In genomic region chr3:148676025-148676424, GRCm38 (mm10) we compare ENCODE assay signal across 14 mouse cellular contexts.
DNase-seq lines count a peak whose midpoint lies in the region; ATAC-seq and TF ChIP-seq lines count a peak whose summit lies in the region.
"Had no signal": no experiment of that assay in that cellular context is flagged by ENCODE, and none has a peak within 500 bp of the region (broad histone marks: within the 10 kb centered on the region; RNA-seq: fewer than 3 reads in every experiment).

No protein-coding gene starts in this region.

- no peak for TF ChIP-seq POLR2A in CH12.LX (IDR thresholded peaks at IDR 0.05; ENCODE audit: low read depth, low read length)

- no peak for TF ChIP-seq EP300 in CH12.LX (IDR thresholded peaks at IDR 0.05; ENCODE audit: low read length)

- H3K4me1 ChIP-seq in forebrain, postnatal 0 days (ENCODE audit: insufficient read depth), result no peaks in the 10 kb centered on the region
- H3K4me1 ChIP-seq in forebrain, embryonic 10.5 days, result no peaks in the 10 kb centered on the region
- H3K4me1 ChIP-seq in CH12.LX (ENCODE audit: control insufficient read depth in 1 of 2, insufficient read depth in 2 of 2), result peaks cover 0 to 6% of the 10 kb centered on the region in 2 experiments; a peak in 2 of 4 replicates
- H3K4me1 ChIP-seq: liver, embryonic 12.5 days; neural tube, embryonic 15.5 days had no signal

- no peak overlapping the region for H3K9ac ChIP-seq in forebrain, postnatal 0 days
- H3K9ac ChIP-seq in CH12.LX (ENCODE audit: insufficient read depth, low read depth), result no peak overlapping the region
- H3K9ac ChIP-seq: liver, embryonic 12.5 days; neural tube, embryonic 15.5 days had no signal

- no peak overlapping the region for H3K27ac ChIP-seq in forebrain, postnatal 0 days (ENCODE audit: low read depth, low read length)
- H3K27ac ChIP-seq in forebrain, embryonic 10.5 days, result no peak overlapping the region
- H3K27ac ChIP-seq in layer of hippocampus, adult 2 months, result no peak overlapping the region
- H3K27ac ChIP-seq in CH12.LX (ENCODE audit: insufficient read depth, low read depth), result no peak overlapping the region
- H3K27ac ChIP-seq: liver, embryonic 12.5 days; neural tube, embryonic 15.5 days had no signal

- H3K9me3 ChIP-seq in forebrain, postnatal 0 days (ENCODE audit: low read length), result no peaks in the 10 kb centered on the region
- H3K9me3 ChIP-seq in forebrain, embryonic 10.5 days, result no peaks in the 10 kb centered on the region
- H3K9me3 ChIP-seq in CH12.LX (replicated peaks; ENCODE audit: low read length), result no peaks in the 10 kb centered on the region
- H3K9me3 ChIP-seq: liver, embryonic 12.5 days; neural tube, embryonic 15.5 days had no signal

- ATAC-seq in forebrain, postnatal 0 days, result no peak
- 0 out of 2 replicates have a peak, but pooled peaks have one; percentile 30 for ATAC-seq in megakaryocyte, adult 5-6 weeks (ENCODE audit: poor library complexity, severe bottlenecking)
- ATAC-seq: intestine, embryonic 16.5 days; liver, embryonic 12.5 days had no signal

- no peaks in the 10 kb centered on the region for H3K36me3 ChIP-seq in forebrain, postnatal 0 days (ENCODE audit: insufficient read depth)
- no peaks in the 10 kb centered on the region for H3K36me3 ChIP-seq in forebrain, embryonic 10.5 days (replicated peaks)
- no peaks in the 10 kb centered on the region for H3K36me3 ChIP-seq in CH12.LX (replicated peaks in 1 of 2; ENCODE audit: control insufficient read depth in 1 of 2, insufficient read depth in 1 of 2, low read length in 1 of 2)
- H3K36me3 ChIP-seq: liver, embryonic 12.5 days; neural tube, embryonic 15.5 days had no signal

- DNase-seq in forebrain, postnatal 0 days, result no peak
- no peak for DNase-seq in forebrain, embryonic 10.5 days (ENCODE audit: extremely low spot score, low spot score)
- DNase-seq in layer of hippocampus, adult 2 months (ENCODE audit: low spot score in 2 of 2), result no peak
- DNase-seq in layer of hippocampus, adult 9-10 months (ENCODE audit: low spot score), result no peak
- DNase-seq in CH12.LX (ENCODE audit: extremely low read depth), result peak; percentile 31
- no peak for DNase-seq in right cerebral cortex, postnatal 36 days (ENCODE audit: low spot score in 2 of 2)
- no peak for DNase-seq in adrenal gland, postnatal 14 days
- DNase-seq: cerebellum, postnatal 10 days; right cerebral cortex, postnatal 14 days had no signal

- peak; percentile 17; the same call in 1 of the 2 replicates for TF ChIP-seq CTCF in forebrain, postnatal 0 days (IDR thresholded peaks at IDR 0.05; ENCODE audit: low read depth)
- peak; percentile 57 for TF ChIP-seq CTCF in layer of hippocampus, adult 2 months (conservative IDR thresholded peaks at IDR 0.05)
- TF ChIP-seq CTCF in CH12.LX (conservative IDR thresholded peaks at IDR 0.05 in 1 of 2, IDR thresholded peaks at IDR 0.05 in 1 of 2; ENCODE audit: low read depth in 2 of 2, low read length in 2 of 2), result peak in 1 of 2 experiments; percentile 64; a peak in 2 of 4 replicates

- in situ Hi-C loops in CH12.LX (cut with MboI; ENCODE audit: low pct_ligation_motif_present, low pct_unique_long_range_greater_than_20kb, low sequenced_read_pairs), result no loop called here

- WGBS in forebrain, postnatal 0 days, result 65% methylated on average over 2 of the region's 2 CpGs
- WGBS in forebrain, embryonic 10.5 days, result 62% methylated on average over 2 of the region's 2 CpGs

- TF ChIP-seq RAD21 in CH12.LX (IDR thresholded peaks at IDR 0.05; ENCODE audit: low read depth, low read length), result peak; percentile 47

- H3K4me3 ChIP-seq in forebrain, postnatal 0 days (ENCODE audit: low read depth, low read length), result no peak overlapping the region
- no peak overlapping the region for H3K4me3 ChIP-seq in forebrain, embryonic 10.5 days
- H3K4me3 ChIP-seq in layer of hippocampus, adult 2 months, result no peak overlapping the region
- no peak overlapping the region for H3K4me3 ChIP-seq in CH12.LX (replicated peaks in 1 of 3; ENCODE audit: low read depth in 2 of 3, low read length in 2 of 3, poor library complexity in 1 of 3)
- H3K4me3 ChIP-seq: liver, embryonic 12.5 days; neural tube, embryonic 15.5 days had no signal

- H3K4me2 ChIP-seq in forebrain, postnatal 0 days (ENCODE audit: low read depth), result no peak overlapping the region
- no peak overlapping the region for H3K4me2 ChIP-seq in CH12.LX (ENCODE audit: insufficient read depth, low read depth, poor library complexity, severe bottlenecking)
- H3K4me2 ChIP-seq: liver, embryonic 12.5 days; midbrain, embryonic 11.5 days; neural tube, embryonic 15.5 days had no signal

- no peaks in the 10 kb centered on the region for H3K79me2 ChIP-seq in CH12.LX (replicated peaks; ENCODE audit: control insufficient read depth, extremely low read depth, insufficient read depth, poor library complexity, severe bottlenecking)

- dilution Hi-C loops in CH12.LX (cut with MboI; ENCODE audit: extremely low pct_ligation_motif_present, extremely low pct_unique_long_range_greater_than_20kb, low sequenced_read_pairs), result no loop called here

- no peaks in the 10 kb centered on the region for H3K27me3 ChIP-seq in forebrain, postnatal 0 days (ENCODE audit: insufficient read depth, low read length)
- H3K27me3 ChIP-seq in forebrain, embryonic 10.5 days (ENCODE audit: poor library complexity, severe bottlenecking), result no peaks in the 10 kb centered on the region
- H3K27me3 ChIP-seq in CH12.LX (replicated peaks), result no peaks in the 10 kb centered on the region
- H3K27me3 ChIP-seq: liver, embryonic 12.5 days; neural tube, embryonic 15.5 days had no signal

TF ChIP-seq in CH12.LX, 34 proteins besides CTCF, POLR2A, EP300 and RAD21:
- TF ChIP-seq E2F4 (IDR thresholded peaks at IDR 0.05; ENCODE audit: insufficient replicate concordance, low read depth, low read length), result no peak
- peak; percentile 100 for TF ChIP-seq MAFK (IDR thresholded peaks at IDR 0.05; ENCODE audit: insufficient replicate concordance, low read length)
- TF ChIP-seq UBTF (IDR thresholded peaks at IDR 0.05; ENCODE audit: low read depth, low read length), result no peak
- peak; percentile 70 for TF ChIP-seq SMC3 (IDR thresholded peaks at IDR 0.05; ENCODE audit: low read depth, low read length)
